Mouse (Mus musculus) kidney, adult 2 months (tissue): ENCODE results near the gene Zdhhc11.

Experiments
- CTCF ChIP-seq: fragments of 200-500 bp; conservative IDR thresholded peaks from 2 replicates; pipeline ENCODE4 v1.5.1; 2011; ENCODE audit warnings: low read depth, mild to moderate bottlenecking, control low read depth, low read length, moderate library complexity, mixed read lengths; ENCODE audit not compliant: insufficient read depth, insufficient read length
- POLR2A ChIP-seq: fragments of 200-500 bp; IDR thresholded peaks from one replicate; pipeline ENCODE4 v1.6.1; 2011; ENCODE audit warnings: low read depth, low read length, control low read depth

GRCm38 (mm10) chr13:73937321-73938176, 26.1 kb upstream of the Zdhhc11 start, which contains the start of the genes Trip13 and Brd9:
- TF ChIP-seq POLR2A (peak; percentile 23), CTCF (no peak)
